Mouse (Mus musculus): Measurements from ENCODE around the gene Txlnb.
"Not testable (repeated sequence)": the region's sequence is repeated elsewhere in the genome, so short reads cannot be mapped to it uniquely, and the experiment has no call there.

Txlnb gene

DNA sequence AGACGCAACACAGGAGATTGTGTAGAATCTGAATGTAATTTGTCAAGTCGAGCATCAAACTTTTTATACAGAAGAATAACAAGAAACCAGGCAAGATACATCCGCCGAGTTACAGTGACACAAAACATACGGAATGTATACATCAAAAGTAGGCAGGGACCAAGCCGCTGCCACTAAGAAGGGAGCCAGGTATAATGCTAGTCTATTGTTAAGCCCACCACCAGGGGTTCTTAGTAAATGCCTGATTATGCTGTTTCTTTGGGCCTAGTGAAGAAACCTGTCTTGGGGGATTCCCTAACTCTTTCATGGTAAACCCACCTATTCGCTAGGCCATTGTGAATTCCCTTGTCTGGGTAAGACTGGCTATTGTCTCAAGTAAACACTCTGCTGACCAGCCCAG lies 24.4 kb downstream of the Txlnb start:
- not testable (repeated sequence) for DNase-seq (ENCODE audit: low spot score in 2 of 2)

DNA sequence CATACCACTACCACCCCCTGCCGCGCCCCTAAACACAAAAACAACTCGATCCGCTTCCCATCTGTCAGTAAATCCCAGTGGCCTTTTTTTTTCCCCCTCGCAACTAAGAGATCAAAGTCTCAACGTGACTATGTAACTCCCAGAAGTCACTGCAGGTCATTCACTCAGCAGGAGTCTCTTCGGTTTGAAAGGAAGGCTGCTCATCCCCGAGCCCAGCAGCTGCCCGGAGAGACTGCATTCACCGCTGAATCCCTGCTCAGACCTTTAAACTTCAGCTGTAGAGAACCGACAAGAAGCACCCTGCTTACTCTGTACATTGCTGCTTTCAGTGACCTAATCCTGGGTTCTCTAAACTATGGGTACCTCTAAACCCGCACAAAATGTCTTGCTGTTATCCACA lies 31.4 kb downstream of the Txlnb start:
- no peak for DNase-seq (ENCODE audit: low spot score in 2 of 2)

- no peak for DNase-seq (ENCODE audit: low spot score in 2 of 2)
These were observed 33.2 kb downstream of the Txlnb start for GRCm38 (mm10) chr10:17829205-17829604.

GRCm38 (mm10) chr10:17831041-17831440 lies 35.0 kb downstream of the Txlnb start:
- no peak for DNase-seq (ENCODE audit: low spot score in 2 of 2)

- no peak for DNase-seq (ENCODE audit: low spot score in 2 of 2)
These were observed 39.0 kb downstream of the Txlnb start for GRCm38 (mm10) chr10:17835031-17835430.

- DNase-seq (ENCODE audit: low spot score in 2 of 2), result no peak
These were observed 40.2 kb downstream of the Txlnb start for GRCm38 (mm10) chr10:17836275-17836674.

DNA sequence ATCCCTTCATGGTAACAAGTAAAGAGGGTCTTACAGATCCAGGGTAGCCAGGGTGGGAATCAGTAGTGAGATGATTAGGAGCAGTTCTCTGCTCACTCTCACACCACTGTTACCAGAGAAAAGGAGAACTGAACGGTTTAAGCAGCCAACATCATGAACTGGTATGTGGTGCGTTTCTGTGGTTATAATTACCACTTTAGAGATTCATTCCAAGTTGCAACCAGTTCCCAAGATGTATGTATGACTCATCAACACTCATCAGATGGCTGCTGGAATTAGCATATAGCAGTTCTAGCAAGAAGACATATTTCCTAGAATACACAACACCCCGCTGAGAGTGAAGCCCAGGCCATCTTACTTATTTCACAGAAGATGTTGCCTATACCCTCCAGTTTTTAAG lies 46.0 kb downstream of the Txlnb start:
- DNase-seq (ENCODE audit: low spot score in 2 of 2), result no peak

DNA sequence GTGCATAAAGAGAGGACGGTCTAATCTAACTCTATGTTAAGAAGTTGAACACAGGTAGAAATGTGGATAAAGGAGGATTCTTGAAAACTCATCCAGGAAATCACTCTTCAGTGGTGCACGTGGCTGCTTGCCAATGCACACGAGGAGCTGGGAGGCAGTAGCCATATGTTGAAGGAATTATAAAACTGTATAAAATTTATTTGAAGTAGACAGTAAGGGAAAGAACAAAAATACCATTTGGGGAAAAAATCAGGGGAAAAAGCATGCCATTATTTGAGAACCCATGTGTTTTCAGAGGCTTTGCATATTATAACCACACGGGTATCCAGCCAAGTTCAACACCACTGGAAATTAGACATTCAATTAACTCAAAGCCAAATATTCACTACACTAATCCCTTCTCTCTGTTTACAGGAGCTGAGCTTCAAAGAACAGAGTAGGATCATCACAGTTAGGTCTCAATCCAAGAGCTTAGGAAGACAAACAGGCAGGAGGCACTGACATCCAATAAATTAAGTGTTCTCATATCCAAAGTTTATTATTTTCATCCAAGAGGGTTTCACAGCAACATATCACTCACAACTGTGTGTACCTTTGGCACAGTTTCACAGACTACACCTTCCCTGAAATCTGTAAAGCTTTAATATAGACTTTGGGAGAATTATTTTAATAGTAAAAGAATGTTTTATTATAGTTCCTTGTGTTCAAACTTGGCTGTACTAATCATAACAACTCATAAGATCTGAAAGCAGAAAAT lies 48.9 kb downstream of the Txlnb start:
- DNase-seq (ENCODE audit: low spot score in 2 of 2), result no peak

DNA sequence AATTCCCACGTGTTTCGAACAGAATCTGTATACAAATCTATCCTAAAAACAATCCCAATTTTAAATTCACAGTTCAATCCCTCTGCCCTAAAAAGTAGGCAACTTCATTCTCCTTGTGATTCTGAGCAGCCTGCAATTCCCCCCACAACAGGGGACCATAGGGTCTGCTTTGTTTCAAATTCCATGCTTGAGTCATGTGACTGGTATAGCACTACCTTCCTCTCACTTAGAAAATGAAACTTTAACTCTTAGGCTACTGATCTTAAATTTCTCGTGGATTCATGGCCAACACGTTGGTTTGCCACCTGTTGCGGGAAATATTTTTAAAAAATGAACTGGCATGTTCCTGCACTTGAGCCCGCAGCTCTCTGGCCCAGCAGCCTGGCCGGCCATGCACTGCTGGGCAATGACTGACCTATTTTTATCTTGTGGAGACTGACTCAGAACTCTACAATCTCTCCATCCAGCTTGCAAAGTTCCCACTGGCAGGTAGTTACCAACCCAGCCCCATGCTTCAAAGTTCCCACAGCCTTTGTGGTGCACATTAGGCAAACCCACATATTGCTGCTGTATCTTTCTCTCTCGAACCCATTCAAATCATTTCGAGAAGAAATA lies 61.7 kb downstream of the Txlnb start:
- no peak for DNase-seq (ENCODE audit: low spot score in 2 of 2)

DNA sequence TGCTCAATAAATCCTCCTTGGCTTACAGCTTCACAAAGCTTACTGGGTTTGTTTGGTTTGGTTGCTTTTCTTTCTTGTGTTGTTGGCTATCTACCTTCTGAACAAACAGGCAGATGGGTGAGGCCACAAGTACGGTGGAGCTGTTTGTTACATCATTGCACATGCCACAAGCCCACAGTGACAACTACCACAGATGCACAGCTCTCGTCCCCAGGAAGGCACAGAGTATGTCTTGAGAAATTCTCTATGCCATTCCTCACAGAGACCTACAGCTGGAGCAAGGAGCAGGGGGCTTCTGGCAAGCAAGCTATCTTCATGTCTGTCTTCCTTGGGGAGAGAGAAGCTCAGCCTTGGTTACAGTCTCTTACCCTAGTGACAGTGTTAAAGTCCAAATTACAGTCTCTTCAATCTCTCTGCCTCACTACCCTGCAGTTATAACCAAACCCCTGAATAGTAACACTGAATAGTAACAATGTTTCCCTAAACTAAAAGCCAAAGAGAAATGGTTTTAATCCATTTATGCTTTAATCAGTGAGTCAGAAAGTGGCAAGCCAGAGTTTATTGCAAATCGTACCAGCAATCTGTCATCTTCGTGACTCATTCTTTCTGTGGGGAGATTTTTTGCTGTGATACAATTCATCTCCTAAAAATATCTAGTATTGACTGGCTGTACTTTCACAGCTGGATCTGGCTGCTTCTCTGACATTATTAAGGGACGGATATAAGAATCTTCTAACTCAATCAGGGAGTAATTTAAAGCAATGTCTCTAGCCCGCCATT lies 64.9 kb downstream of the Txlnb start:
- DNase-seq (ENCODE audit: low spot score in 2 of 2), result no peak

DNA sequence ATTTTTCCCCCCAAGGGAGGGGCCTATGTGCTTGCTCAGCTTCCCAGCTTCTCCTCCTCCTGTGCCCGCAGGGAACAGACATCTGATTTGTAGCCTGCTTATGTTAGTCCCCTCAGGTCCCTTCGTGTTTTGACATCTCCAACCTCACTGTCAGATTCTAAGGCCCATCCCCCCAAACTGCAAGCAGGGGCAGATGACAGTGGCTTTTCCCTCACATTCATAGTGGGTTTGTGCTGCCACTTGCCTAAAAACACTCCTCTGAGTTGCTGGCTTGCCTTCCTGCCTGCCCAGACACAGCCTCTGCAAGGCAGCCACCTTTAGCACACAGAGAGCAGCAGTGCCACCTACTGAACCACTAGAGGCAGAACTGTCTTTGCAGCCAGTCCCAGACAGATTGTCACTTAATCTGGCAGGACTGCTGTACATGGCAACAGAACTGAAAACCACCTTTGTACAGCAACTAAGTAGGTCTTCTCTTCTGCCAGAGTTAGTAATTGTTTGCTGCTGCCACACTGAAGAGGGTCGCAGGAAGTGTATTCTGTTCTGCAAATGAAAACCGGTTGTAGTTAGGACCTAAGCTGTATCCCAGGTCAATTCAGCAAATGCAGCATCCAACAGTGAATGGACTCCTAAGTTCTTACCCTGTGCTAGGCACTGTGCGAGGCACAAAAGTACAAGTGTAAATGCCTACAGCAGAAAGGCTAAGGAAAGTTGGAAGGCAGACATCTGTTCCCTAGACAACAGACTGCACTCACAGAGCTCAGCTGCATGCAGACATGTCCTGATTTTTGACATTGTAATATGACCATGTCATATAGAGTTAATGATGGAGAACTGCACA lies 74.0 kb downstream of the Txlnb start:
- DNase-seq (ENCODE audit: low spot score in 2 of 2), result peak; percentile 29 to 50

GRCm38 (mm10) chr10:17878002-17878919 lies 82.2 kb downstream of the Txlnb start:
- DNase-seq (ENCODE audit: low spot score in 2 of 2), result no peak

GRCm38 (mm10) chr10:17880038-17880437 lies 84.0 kb downstream of the Txlnb start:
- DNase-seq (ENCODE audit: low spot score in 2 of 2), result no peak

DNA sequence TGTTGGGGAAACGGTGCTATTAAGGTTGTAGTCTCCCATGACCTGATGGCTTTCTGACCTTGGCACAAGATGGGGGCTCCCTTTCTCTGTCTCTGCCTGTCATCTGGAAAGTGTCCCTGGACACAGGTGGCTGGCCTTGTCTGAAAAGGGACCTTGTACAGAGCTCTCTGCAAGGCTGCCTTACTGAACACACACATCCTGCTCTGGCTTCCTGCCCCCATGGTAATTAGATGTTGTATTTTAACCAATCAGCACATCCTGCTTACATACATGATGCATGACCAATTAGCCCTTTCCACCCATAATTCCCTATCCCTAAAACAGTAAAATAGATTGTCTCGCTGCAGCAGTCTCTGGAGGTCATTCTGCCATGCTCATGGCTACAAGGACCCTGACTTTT lies 84.7 kb downstream of the Txlnb start:
- DNase-seq (ENCODE audit: low spot score in 2 of 2), result no peak

Data from urinary bladder, adult 18-20 months (tissue).